Mouse (Mus musculus) spleen, postnatal 10 days (tissue): ENCODE data around the gene Raph1.

Source experiments
- DNase-seq, 2 experiments: peaks; one replicate each; pipeline ENCODE4 v3.0.0; 2021 to 2022; ENCODE audit warnings: low spot score in 2 of 2

Raph1 gene

GRCm38 (mm10) chr1:60432497-60432896 is 134.4 kb downstream of the Raph1 start:
- DNase-seq: no peak
